Mouse (Mus musculus) splenic B cell, adult 2 months (primary cell): Measurements from ENCODE around the gene Aebp2.
A peak's percentile ranks its signal among the peaks of the same experiment; 100 is the strongest.

ENCODE experiments used
- DNase-seq: peaks from one replicate; pipeline ENCODE4 v3.0.0-alpha.2; 2011; ENCODE audit warnings: low read depth, low spot score
- H3K27me3 ChIP-seq: 2 replicates; pipeline ENCODE4 v1.6.1; 2012; ENCODE audit warnings: mild to moderate bottlenecking, low read length, moderate library complexity, mixed read lengths; ENCODE audit not compliant: control insufficient read depth, poor library complexity, insufficient read depth, severe bottlenecking
- H3K36me3 ChIP-seq: 2 replicates; pipeline ENCODE4 v1.6.1; 2012; ENCODE audit warnings: mild to moderate bottlenecking, low read length, moderate library complexity, mixed read lengths; ENCODE audit not compliant: control insufficient read depth, poor library complexity, insufficient read depth, severe bottlenecking

Aebp2 gene

DNA sequence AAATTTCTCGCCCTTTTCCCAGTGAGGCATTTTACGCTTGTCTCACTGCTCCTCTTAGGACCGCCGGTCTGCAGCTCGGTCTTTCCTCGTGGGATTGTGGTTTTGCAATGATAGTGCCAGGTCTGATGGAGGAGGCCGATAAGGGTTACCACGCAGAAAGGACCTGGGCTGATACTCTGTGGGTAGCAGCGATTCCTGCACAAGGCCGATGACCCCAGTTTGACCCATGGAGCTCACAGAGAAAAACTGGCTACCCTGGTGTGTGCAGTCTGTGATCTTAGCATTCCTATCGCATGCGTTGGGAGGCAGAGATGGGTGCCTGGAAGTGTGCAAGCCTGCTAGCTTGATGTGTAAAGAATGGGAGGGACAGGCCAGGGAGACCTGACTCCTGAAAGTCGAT lies 60.4 kb downstream of the Aebp2 start:
- no peaks in the 10 kb centered on the region for H3K36me3 ChIP-seq
- DNase-seq: no peak
- no peaks in the 10 kb centered on the region for H3K27me3 ChIP-seq

DNA sequence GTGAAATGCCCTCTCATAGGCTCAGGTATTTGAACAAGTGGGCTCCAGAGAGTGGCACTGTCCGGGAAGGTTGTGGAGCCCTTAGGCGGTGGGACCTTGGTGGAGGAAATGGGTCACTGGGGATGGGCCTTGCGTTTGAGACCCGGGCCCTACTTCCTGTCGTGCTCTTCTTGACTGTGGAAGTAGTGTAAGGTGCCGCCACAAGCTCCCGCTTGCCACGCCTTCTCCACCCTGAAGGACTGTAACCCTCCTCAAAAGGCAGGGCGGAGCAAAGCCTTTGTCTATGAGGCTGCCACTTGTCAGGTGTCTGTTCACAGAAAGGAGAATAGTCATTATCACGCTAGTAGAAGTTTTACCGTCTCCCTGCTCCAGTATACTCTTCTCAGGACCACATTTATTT lies 61.9 kb downstream of the Aebp2 start:
- Histone ChIP-seq H3K36me3 (no peaks in the 10 kb centered on the region), H3K27me3 (no peaks in the 10 kb centered on the region)
- no peak for DNase-seq

DNA sequence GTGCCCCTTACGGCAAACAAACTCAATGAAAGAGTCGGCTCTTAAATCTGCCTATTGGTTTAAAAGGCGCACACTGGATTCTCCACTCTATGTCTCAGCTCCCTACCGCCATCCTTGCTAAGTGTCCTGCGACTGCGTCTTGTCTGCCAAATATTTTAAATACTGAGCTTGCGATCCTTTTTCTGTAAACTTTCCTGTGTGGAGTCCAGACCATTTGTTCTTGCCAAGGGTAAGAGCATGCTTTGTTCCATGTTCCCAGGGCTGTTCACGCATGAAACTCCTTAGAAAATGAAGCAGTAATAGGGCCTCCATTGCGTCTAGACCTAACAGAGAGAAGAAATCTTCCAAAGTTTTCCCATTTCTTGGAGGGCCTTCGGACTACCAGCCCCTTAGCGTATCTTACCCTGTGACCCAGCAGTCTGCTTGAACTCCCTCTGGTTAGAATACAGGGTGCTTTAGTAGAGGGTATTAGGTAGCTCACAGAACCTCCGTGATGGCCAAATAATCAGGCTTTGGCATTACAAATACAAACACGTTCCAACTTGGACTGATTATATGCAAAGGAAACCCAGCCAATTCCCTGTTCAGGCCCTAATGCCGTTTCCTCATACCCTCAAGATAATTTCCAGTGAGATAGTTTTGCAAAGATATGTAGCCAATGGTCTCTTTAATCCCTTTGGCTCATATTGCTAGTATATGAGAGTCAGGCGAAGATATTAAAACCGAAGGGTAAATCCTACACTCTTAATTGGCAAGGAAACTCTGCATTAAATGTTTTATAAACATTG lies 67.3 kb downstream of the Aebp2 start:
- no peak for DNase-seq
- H3K36me3 ChIP-seq: no peaks in the 10 kb centered on the region
- no peaks in the 10 kb centered on the region for H3K27me3 ChIP-seq

DNA sequence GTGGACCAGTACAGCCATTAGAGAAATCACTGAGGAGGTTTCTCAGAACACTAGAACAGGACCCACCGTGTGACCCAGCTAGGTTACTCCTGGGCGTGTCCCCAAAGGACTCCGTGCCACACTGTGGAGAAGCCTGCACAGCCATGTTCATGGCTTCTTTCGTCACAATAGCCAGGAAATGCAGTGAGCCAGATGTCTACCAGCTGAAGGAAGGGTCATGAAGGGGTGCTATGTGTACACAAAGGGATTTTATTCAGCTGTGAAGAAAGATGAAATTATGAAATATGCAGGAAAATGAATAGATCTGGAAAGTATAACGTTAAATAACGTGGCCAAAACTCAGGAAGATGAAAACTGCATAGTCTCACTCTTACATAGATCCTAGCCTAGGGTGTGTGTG lies 69.7 kb downstream of the Aebp2 start:
- H3K36me3 ChIP-seq: no peaks in the 10 kb centered on the region
- no peaks in the 10 kb centered on the region for H3K27me3 ChIP-seq
- DNase-seq: no peak

DNA sequence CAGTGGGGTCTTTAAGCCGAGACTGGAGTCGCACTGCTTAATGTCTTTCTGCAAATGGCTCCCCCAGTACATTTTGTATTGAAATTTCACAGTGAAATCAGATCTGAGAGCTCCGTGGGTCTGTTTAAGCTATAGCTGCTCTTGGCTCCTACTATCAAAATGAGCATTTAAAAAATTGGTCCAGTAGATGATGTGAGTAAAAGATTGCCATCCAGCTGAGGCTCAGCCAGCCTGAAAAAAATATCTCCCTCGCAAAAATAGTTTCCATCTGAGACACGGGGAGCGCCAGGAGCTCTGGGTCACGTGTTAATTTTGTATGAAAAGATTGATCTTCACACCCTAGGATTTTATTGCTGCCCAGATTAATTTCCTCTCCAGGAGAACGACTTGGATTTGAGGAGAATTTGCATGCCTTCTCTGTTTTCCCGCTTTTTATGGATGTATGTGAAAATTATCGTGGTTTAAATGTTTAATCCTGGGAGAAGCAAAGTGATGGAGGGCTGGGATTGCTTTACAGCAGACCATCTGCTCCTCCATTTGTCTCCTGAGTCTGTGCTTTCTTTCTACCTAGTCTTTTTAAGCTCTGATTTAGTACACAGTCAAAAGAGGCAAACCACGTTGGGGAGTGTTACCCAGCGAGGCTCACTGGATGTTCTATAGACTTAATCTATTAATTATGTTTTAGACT lies 73.9 kb downstream of the Aebp2 start:
- Histone ChIP-seq H3K27me3 (no peaks in the 10 kb centered on the region; the same call in 1 of the 2 replicates), H3K36me3 (no peaks in the 10 kb centered on the region)
- no peak for DNase-seq

DNA sequence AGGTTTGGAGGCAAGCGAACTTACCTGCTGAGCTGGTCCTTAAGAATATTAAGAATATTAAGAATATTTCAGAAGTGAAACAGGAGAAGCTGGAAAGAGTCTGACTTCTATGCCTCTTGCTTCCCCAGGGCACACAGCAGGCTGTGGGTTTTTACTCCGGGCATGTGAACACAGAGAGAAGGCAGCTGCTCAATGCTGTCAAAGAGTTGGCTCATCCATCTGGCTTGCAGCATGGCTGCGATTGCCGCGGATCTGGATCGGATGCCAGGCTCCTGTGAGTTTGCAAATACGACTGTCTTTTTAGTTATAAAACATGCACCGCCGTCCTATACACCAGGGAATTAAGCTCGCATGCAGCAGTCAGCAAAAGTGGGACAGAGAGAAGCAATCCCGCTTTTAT lies 75.5 kb downstream of the Aebp2 start:
- DNase-seq: no peak
- H3K27me3 ChIP-seq: no peaks in the 10 kb centered on the region; the same call in 1 of the 2 replicates
- H3K36me3 ChIP-seq: no peaks in the 10 kb centered on the region

DNA sequence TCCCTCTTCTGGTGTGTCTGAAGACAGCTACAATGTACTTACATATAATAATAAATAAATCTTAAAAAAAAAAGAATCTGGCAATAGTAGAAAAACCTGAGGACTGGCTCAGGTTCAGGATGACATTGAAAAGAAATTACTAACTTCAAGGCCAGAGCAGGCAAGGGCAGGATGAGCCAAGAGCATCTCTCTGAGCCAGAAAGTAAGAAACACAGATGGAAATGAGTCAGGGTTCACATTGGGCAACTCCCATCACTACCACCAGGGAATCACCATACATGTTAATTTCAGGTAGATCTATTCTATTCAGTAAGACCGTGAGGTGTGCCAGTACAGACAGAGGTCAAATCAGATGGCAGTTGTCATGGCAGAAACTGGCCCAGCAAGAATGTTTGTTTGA lies 76.1 kb downstream of the Aebp2 start:
- Histone ChIP-seq H3K36me3 (no peaks in the 10 kb centered on the region), H3K27me3 (no peaks in the 10 kb centered on the region; the same call in 1 of the 2 replicates)
- no peak for DNase-seq

DNA sequence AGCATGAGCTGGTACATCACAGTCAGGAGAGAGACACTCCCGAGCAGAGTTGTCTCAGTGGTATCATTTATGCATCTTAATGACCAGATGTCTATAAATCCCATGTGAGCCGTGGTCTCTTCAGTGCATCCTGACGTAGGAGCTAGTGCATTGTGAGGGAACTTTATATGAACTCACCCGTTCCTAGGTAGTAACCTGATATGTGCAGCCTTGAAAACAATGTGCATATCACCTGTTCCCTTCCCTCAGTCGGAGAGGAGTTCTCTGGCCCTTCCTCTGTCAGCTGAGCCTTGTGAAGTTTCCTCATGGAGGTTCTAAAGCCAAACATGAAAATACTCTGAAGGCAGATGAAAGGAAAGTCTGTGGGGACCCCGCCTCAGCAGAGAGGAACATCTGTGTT lies 78.8 kb downstream of the Aebp2 start:
- DNase-seq: no peak
- no peaks in the 10 kb centered on the region; the same call in 1 of the 2 replicates for H3K27me3 ChIP-seq
- H3K36me3 ChIP-seq: no peaks in the 10 kb centered on the region

DNA sequence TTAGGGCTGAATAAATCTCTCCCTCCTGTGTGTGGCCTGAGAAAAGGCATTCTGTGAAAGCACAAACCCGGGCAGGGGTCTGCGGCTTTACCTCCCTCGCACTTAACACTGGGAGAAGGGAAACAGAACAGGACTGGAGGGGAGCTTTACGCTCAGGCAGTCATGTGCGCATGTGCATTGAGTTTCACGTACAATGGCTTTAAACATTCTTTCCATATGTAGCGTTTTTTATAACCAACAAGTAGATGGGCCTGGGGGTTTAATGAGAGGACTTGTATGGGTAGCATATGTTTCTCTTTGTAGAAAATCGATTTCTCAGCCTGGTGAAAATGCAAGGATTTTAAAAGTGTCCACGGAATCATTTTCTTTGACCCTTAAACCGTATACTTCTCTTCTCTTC lies 82.7 kb downstream of the Aebp2 start:
- H3K36me3 ChIP-seq: no peaks in the 10 kb centered on the region
- no peak for DNase-seq
- H3K27me3 ChIP-seq: no peaks in the 10 kb centered on the region

DNA sequence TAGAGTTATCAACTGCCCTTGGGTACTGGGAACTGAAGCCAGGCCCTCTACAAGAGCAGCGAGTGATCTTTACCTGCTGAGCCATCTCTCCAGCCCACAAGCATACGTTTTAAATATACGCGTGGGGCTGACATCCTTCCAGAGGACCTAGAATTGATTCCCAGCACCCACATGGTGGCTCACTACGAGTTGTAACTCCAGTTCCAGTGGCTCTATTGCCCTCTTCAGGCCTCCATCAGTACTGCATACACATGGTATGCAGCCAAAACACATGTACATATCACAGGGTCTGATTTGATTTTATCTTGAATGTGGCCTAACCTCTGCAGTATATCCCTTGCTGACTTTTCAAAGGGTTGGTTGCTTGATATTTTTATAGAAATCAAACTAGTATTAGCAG lies 83.6 kb downstream of the Aebp2 start:
- no peaks in the 10 kb centered on the region for H3K27me3 ChIP-seq
- DNase-seq: no peak
- no peaks in the 10 kb centered on the region for H3K36me3 ChIP-seq

DNA sequence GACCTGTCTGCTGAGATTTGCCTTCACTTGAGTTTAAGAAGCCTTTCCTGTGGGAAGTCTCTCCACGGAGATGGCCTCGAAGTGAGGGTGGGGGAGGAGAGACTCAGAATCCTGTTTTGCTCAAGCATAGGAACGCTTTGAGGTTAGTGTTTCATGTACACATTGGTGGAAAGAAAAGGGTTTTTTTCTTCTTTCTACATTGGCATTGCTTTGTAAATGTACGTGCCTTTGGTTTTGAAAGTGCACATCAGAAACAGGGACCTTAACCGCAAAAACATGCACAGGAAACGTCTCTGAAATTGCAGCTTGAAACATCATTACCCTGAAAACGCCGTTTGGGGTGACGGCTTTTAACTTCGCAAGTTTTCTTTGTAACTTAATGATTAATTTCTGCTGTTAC lies 85.6 kb downstream of the Aebp2 start:
- DNase-seq: no peak
- no peaks in the 10 kb centered on the region for H3K27me3 ChIP-seq
- no peaks in the 10 kb centered on the region for H3K36me3 ChIP-seq

DNA sequence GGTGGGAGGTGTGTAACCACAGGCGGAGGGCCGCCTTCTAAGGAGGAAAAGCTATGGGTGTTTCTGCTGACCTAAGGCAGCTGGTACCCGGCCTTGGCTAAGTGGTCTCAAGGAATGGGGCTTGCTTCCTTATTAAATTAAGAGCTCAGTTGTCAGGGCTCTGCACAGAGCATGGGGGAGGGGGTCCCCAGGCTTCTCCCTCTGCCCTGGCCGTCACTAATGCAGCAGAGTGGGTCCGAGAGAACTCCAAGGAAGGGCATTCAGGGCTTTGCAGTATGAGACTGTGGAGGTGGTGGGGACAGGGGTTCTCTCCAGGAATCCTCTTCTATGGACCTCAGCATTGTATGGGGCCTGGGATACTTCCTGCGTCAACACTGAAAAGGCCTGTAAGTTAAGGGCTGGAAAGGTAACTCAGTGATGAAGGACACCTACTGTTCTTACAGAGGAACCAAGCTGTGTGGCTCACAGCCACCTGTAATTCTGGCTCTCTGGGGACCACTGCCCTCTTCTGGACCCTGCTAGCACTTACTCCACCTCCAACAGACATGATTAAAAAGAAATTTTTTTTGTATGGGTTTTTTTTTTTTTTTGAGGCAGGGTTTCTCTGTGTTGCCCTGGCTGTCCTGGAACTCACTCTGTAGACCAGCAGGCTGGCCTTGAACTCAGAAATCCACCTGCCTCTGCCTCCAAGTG lies 87.1 kb downstream of the Aebp2 start:
- DNase-seq: peak; percentile 24
- Histone ChIP-seq H3K36me3 (no peaks in the 10 kb centered on the region), H3K27me3 (no peaks in the 10 kb centered on the region)

DNA sequence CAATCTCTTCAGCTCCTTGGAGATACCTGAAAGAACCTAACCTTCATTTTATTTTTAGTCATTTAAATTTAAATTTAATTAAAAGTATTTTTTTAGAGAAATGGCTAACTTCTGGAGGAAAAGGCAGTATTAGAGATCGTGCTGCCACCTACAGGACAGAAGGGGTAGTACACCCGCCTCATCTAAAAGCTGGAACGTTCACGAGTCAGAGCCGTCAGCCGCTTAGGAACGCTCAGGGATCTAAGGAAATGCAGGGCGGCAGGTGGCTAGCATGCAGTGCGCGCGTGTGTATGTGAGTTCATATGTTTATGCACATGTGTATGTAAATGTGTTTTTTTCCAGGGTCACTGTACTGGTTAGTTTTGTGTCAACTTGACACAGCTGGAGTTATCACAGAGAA lies 90.3 kb downstream of the Aebp2 start:
- peak; percentile 57 for DNase-seq
- Histone ChIP-seq H3K27me3 (no peaks in the 10 kb centered on the region; the same call in 1 of the 2 replicates), H3K36me3 (no peaks in the 10 kb centered on the region)

DNA sequence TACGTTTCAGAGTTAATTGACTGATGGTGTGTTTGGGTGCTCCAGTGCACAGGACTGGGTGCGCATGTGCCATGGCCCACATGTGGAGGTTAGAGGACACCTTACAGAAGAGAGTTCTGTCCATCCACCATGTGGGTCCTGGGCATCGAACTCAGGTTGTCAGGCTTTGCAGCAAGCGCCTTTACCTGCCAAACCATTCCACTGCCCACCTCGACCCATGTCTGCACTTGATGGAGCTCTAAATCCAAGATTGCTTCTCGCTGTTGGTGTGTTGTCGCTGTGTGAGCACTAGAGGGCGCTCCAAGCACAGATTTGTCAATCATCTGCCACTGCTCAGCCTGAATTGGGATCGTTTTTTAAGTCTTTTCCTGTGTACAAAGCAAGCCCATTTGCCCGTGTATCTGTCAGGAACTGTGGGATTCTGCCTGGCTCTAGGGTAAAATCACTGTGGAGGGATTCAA lies 92.5 kb downstream of the Aebp2 start:
- DNase-seq: peak; percentile 75
- Histone ChIP-seq H3K36me3 (no peaks in the 10 kb centered on the region), H3K27me3 (no peaks in the 10 kb centered on the region; the same call in 1 of the 2 replicates)

DNA sequence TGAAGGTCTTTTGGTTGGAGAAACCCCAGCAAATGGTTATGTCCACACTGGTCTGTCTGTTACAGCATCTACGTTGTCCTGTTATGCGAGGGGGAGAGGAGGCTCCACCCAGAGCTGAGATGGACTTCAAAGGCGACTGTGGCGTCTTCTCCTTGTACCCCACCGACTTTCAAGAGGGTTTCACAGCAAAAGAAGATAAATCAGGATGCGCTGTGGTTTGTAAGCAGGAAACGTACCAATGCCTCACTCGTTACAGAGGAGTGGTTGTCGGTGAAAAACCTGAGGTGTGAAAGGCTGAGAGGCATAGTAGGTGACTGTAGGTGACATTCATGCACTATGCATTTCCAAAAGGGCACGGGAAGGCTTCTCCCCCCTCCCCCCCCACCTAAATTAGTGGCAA lies 99.6 kb downstream of the Aebp2 start:
- Histone ChIP-seq H3K36me3 (no peaks in the 10 kb centered on the region), H3K27me3 (no peaks in the 10 kb centered on the region)
- no peak for DNase-seq
